Mouse (Mus musculus): ENCODE data around the gene Miga2. TPM values are rescaled to one million over a fixed set of nuclear protein-coding genes. Genes with fewer than 3 reads are reported as not detected.
A peak's percentile ranks its signal among the peaks of the same experiment; 100 is the strongest.

The Miga2 gene
- 22.4 and 23.5 TPM in 2 replicates for polyA plus RNA-seq (2015; fragmentation: Nextera tagmentation; extraction: Ambion mirVana)

GRCm38 (mm10) chr2:30363773-30364650 is at the start of gene Miga2:
TSS of gene Miga2 (plus strand) at chr2:30364233.
- peak within 1 kb of the TSS; percentile 94 for H3K9ac ChIP-seq
- WGBS, result under 1% methylated on average over 54 of the region's 54 CpGs
- peak within 1 kb of the TSS; percentile 59; the same call in 1 of the 2 replicates for H3K27ac ChIP-seq
- H3K4me1 ChIP-seq, result peaks cover 14% of the 10 kb centered on the region
- H3K4me2 ChIP-seq, result peak within 1 kb of the TSS; percentile 97
- ATAC-seq, result peak; percentile 99
- H3K9me3 ChIP-seq (replicated peaks), result no peaks in the 10 kb centered on the region
- H3K27me3 ChIP-seq, result no peaks in the 10 kb centered on the region
- H3K36me3 ChIP-seq (ENCODE audit: poor library complexity, severe bottlenecking), result peaks cover 21% of the 10 kb centered on the region
- H3K4me3 ChIP-seq, result peak within 1 kb of the TSS; percentile 94

DNA sequence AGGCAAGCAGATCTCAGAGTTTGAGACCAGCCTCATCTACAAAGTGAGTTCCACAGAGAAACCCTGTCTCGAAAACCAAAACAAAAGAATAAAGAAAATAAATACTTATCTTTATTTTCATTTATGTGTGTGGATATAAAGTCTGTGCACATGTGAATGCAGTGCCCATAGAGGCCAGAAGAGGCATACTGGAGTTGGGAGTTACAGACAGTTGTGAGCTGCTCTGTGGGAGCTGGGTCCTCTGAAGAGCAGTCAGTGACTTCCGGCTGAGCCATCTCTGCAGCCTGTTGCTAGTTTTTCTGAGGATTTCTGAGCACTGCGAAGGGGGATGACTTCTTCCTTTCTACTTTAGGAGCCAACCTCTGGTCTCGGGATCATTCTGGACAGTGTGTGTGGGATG is 47.9 kb upstream of the Miga2 start:
- Histone ChIP-seq H3K9ac (no peak overlapping the region), H3K36me3 (ENCODE audit: poor library complexity, severe bottlenecking) (peaks cover 95% of the 10 kb centered on the region)

GRCm38 (mm10) chr2:30316955-30317354 is 47.1 kb upstream of the Miga2 start:
- peaks cover 96% of the 10 kb centered on the region for H3K36me3 ChIP-seq (ENCODE audit: poor library complexity, severe bottlenecking)
- no peak overlapping the region for H3K9ac ChIP-seq
- no peak overlapping the region for H3K27ac ChIP-seq
- H3K9me3 ChIP-seq (replicated peaks), result no peaks in the 10 kb centered on the region
- 96% methylated on average over 5 of the region's 5 CpGs for WGBS
- no peak for ATAC-seq
- H3K4me2 ChIP-seq, result no peak overlapping the region
- no peaks in the 10 kb centered on the region for H3K4me1 ChIP-seq
- H3K4me3 ChIP-seq, result no peak overlapping the region
- H3K27me3 ChIP-seq, result no peaks in the 10 kb centered on the region

More for the DNA sequence above, 47.9 kb upstream of the Miga2 start:
- Histone ChIP-seq H3K27ac (no peak overlapping the region), H3K4me2 (no peak overlapping the region), H3K9me3 (replicated peaks) (no peaks in the 10 kb centered on the region), H3K4me3 (no peak overlapping the region), H3K27me3 (no peaks in the 10 kb centered on the region), H3K4me1 (no peaks in the 10 kb centered on the region)
- no peak for ATAC-seq
- WGBS, result 94% methylated on average over 4 of the region's 4 CpGs

DNA sequence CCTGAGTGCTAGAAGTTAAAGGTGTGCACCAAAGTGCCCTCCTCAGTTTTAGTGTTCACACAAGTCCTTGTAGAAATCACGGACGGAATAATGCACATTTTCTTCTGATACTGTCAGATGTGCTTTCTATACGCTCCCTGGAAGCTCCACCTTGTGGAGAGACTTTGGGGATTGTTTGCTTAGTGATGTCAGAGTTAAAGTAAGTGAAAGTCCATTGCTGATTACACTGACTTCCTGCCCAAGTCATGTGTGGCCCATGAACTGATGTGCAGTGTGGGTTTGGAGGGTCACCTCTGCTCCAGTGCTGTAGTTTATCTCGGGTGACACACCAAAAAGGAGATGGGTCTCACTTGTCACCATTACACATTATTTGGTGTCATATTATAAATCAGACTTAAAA is 44.8 kb upstream of the Miga2 start:
- WGBS, result 94% methylated on average over 4 of the region's 4 CpGs
- H3K4me3 ChIP-seq, result no peak overlapping the region
- H3K4me2 ChIP-seq, result no peak overlapping the region
- ATAC-seq, result no peak
- no peaks in the 10 kb centered on the region for H3K4me1 ChIP-seq
- H3K36me3 ChIP-seq (ENCODE audit: poor library complexity, severe bottlenecking), result peaks cover 96% of the 10 kb centered on the region
- no peaks in the 10 kb centered on the region for H3K27me3 ChIP-seq
- H3K27ac ChIP-seq, result no peak overlapping the region
- no peaks in the 10 kb centered on the region for H3K9me3 ChIP-seq (replicated peaks)
- H3K9ac ChIP-seq, result no peak overlapping the region

DNA sequence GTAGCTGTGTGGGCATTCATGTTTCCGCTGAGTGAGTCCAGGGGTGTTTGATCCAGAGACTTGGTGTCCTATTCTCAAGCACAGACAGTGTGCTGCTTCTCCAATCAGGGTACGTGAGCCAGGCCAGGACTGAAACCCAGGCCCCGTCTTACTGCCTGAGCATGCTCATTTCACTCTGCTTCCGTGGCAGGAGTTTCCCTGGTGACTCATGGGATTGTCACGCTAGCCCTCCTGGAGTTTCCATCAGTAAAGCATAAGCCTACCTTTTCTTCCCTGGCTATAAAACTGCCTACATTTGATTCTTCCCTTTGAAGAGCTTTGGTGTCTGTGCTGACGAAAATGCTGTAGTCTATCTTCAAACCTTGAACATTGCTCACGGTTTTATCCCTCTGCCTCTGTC is 40.9 kb upstream of the Miga2 start:
- Histone ChIP-seq H3K27me3 (no peaks in the 10 kb centered on the region), H3K27ac (no peak overlapping the region), H3K9me3 (replicated peaks) (no peaks in the 10 kb centered on the region), H3K4me2 (no peak overlapping the region), H3K4me1 (no peaks in the 10 kb centered on the region), H3K4me3 (no peak overlapping the region), H3K36me3 (ENCODE audit: poor library complexity, severe bottlenecking) (peaks cover 97% of the 10 kb centered on the region), H3K9ac (peak overlapping the region; percentile 8; the same call in 1 of the 2 replicates)
- WGBS, result 88% methylated on average over 7 of the region's 7 CpGs
- no peak for ATAC-seq

DNA sequence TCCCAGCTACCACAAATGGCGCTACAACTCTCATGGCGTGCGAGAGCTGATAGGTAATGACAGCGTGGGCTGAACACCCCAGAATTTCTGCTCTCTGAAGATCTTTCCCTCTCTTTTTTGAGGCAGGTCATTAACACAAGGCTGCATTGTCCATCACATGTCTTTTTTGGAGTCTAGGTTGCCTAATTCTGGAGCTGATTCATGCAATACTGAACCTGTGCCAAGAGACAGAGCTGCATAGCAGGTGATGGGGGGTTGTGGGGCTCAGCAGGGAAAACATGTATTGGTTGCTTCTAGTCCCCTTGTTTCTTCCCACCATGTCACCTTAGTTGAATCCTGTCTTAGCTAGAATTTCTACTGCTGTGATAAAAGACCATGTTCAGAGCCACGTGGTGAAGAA is 38.7 kb upstream of the Miga2 start:
- Histone ChIP-seq H3K4me2 (no peak overlapping the region), H3K27ac (no peak overlapping the region), H3K9ac (no peak overlapping the region), H3K4me3 (no peak overlapping the region), H3K4me1 (no peaks in the 10 kb centered on the region), H3K27me3 (no peaks in the 10 kb centered on the region), H3K36me3 (ENCODE audit: poor library complexity, severe bottlenecking) (peaks cover 98% of the 10 kb centered on the region), H3K9me3 (replicated peaks) (no peaks in the 10 kb centered on the region)
- 92% methylated on average over 5 of the region's 5 CpGs for WGBS
- no peak for ATAC-seq

DNA sequence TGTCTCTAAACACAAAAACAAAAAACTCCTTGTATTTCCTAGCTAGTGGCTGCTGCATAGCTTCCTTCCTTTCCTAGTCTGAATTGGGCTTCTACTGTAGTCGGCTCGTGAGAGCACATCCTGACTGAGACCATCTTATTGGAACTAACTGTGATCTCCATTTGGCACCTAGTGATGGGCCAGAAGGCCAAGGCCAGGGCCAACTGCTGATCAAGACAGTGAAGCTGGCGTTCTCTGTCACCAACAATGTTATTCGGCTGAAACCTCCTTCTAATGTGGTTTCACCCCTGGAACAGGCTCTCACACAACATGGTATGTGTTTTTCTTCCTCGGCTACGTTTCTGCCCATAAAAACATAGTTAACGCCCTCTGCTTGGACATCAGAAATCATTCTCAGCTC is 36.8 kb upstream of the Miga2 start:
- H3K4me3 ChIP-seq, result no peak overlapping the region
- H3K27ac ChIP-seq, result no peak overlapping the region
- 94% methylated on average over 7 of the region's 7 CpGs for WGBS
- H3K36me3 ChIP-seq (ENCODE audit: poor library complexity, severe bottlenecking), result peaks cover 98% of the 10 kb centered on the region
- no peak overlapping the region for H3K9ac ChIP-seq
- no peaks in the 10 kb centered on the region for H3K4me1 ChIP-seq
- ATAC-seq, result no peak
- no peak overlapping the region for H3K4me2 ChIP-seq
- no peaks in the 10 kb centered on the region for H3K9me3 ChIP-seq (replicated peaks)
- H3K27me3 ChIP-seq, result no peaks in the 10 kb centered on the region

- Histone ChIP-seq H3K27ac (no peak overlapping the region), H3K9ac (no peak overlapping the region), H3K4me1 (no peaks in the 10 kb centered on the region), H3K4me3 (no peak overlapping the region), H3K27me3 (no peaks in the 10 kb centered on the region), H3K9me3 (replicated peaks) (no peaks in the 10 kb centered on the region), H3K36me3 (ENCODE audit: poor library complexity, severe bottlenecking) (peaks cover 98% of the 10 kb centered on the region), H3K4me2 (no peak overlapping the region)
- 91% methylated on average over 3 of the region's 3 CpGs for WGBS
- no peak for ATAC-seq
Measured at GRCm38 (mm10) chr2:30328791-30329190, 35.2 kb upstream of the Miga2 start.

DNA sequence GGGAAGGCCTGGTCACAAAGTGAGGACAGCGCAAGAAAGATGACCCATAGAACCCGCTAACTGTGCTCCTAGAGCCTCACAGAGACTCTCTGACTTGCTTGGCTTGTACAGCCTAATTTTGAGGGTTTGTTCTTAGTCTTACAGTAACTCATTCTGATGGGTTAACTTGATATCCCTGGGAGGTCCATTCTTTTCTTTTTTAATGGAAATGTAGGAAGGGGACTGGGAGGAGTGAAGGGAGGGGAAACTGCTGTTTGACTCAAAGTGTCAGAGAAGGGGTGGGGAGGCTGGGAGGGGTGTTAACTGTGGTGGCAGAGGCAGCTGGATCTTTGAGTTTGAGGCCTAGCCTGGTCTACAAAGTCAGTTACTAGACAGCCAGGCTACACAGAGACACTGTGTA is 28.7 kb upstream of the Miga2 start:
- H3K4me1 ChIP-seq, result no peaks in the 10 kb centered on the region
- 94% methylated on average over 2 of the region's 2 CpGs for WGBS
- no peak for ATAC-seq
- no peak overlapping the region for H3K4me2 ChIP-seq
- no peak overlapping the region for H3K4me3 ChIP-seq
- no peaks in the 10 kb centered on the region for H3K9me3 ChIP-seq (replicated peaks)
- H3K27me3 ChIP-seq, result no peaks in the 10 kb centered on the region
- H3K36me3 ChIP-seq (ENCODE audit: poor library complexity, severe bottlenecking), result peaks cover 95% of the 10 kb centered on the region
- H3K9ac ChIP-seq, result no peak overlapping the region
- H3K27ac ChIP-seq, result no peak overlapping the region

GRCm38 (mm10) chr2:30336174-30336915 is 27.7 kb upstream of the Miga2 start:
- Histone ChIP-seq H3K9me3 (replicated peaks) (no peaks in the 10 kb centered on the region), H3K4me3 (no peak overlapping the region), H3K9ac (no peak overlapping the region), H3K27ac (no peak overlapping the region), H3K4me2 (no peak overlapping the region), H3K36me3 (ENCODE audit: poor library complexity, severe bottlenecking) (peaks cover 95% of the 10 kb centered on the region), H3K4me1 (no peaks in the 10 kb centered on the region), H3K27me3 (no peaks in the 10 kb centered on the region)
- 86% methylated on average over 16 of the region's 16 CpGs for WGBS
- ATAC-seq, result no peak

GRCm38 (mm10) chr2:30337179-30337578 is 26.9 kb upstream of the Miga2 start:
- H3K27ac ChIP-seq, result no peak overlapping the region
- no peak overlapping the region for H3K4me2 ChIP-seq
- no peaks in the 10 kb centered on the region for H3K9me3 ChIP-seq (replicated peaks)
- no peak for ATAC-seq
- peaks cover 95% of the 10 kb centered on the region for H3K36me3 ChIP-seq (ENCODE audit: poor library complexity, severe bottlenecking)
- no peaks in the 10 kb centered on the region for H3K27me3 ChIP-seq
- 90% methylated on average over 12 of the region's 12 CpGs for WGBS
- no peak overlapping the region for H3K9ac ChIP-seq
- no peaks in the 10 kb centered on the region for H3K4me1 ChIP-seq
- no peak overlapping the region for H3K4me3 ChIP-seq

DNA sequence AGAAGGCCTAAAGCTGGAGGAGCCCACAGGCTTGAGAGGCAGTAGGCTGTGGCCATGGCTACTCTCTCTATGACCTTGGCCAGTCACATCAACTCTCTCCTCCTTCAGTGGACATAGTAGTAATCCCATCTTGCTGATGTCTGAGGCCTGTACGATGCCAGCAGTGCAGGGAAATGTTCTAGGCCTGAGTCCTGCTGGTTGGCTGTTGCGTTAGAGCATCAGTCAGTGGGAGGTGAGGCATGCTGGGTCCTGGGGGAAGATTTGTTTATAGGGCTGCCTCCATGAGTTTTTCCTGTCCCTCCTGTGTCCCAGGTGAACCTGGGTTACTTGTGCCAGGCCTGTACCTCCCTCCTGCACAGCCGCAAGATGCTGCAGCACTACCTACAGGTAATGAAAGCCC is 22.0 kb upstream of the Miga2 start:
- Histone ChIP-seq H3K36me3 (ENCODE audit: poor library complexity, severe bottlenecking) (peaks cover 98% of the 10 kb centered on the region), H3K27ac (no peak overlapping the region), H3K27me3 (no peaks in the 10 kb centered on the region), H3K4me2 (no peak overlapping the region), H3K9ac (no peak overlapping the region), H3K4me1 (no peaks in the 10 kb centered on the region), H3K9me3 (replicated peaks) (no peaks in the 10 kb centered on the region), H3K4me3 (no peak overlapping the region)
- ATAC-seq, result no peak
- WGBS, result 94% methylated on average over 3 of the region's 3 CpGs

Data from forebrain, embryonic 13.5 days (tissue).